Mouse (Mus musculus) testis, postnatal 10 days (tissue): Measurements from ENCODE around the gene Gpr35.

Source experiments
- DNase-seq: peaks from one replicate; pipeline ENCODE4 v3.0.0; 2021; ENCODE audit warnings: low spot score

Gpr35 gene

GRCm38 (mm10) chr1:92950607-92951006 lies at the start of gene Gpr35:
Gene Gpr35 (plus strand): TSS chr1:92950865.
- DNase-seq = peak; percentile 28

GRCm38 (mm10) chr1:92902786-92903185 lies 47.9 kb upstream of the Gpr35 start, which contains the start of gene Ankmy1:
Gene Ankmy1 (minus strand): TSS chr1:92902906.
- peak; percentile 71 for DNase-seq

- DNase-seq = no peak
Observed at GRCm38 (mm10) chr1:92903627-92904026, 47.0 kb upstream of the Gpr35 start.

- DNase-seq = no peak
Observed at GRCm38 (mm10) chr1:92905703-92906310, 44.9 kb upstream of the Gpr35 start.

GRCm38 (mm10) chr1:92906779-92907631 lies 43.7 kb upstream of the Gpr35 start, which contains the start of gene Dusp28:
Gene Dusp28 (plus strand): TSS chr1:92906981.
- peak; percentile 91 for DNase-seq

GRCm38 (mm10) chr1:92907632-92908360 lies 42.9 kb upstream of the Gpr35 start:
- no peak for DNase-seq

- DNase-seq = no peak
Observed at GRCm38 (mm10) chr1:92908664-92909063, 42.0 kb upstream of the Gpr35 start.

GRCm38 (mm10) chr1:92909068-92909467 lies 41.6 kb upstream of the Gpr35 start:
- DNase-seq = no peak

- DNase-seq = peak; percentile 83
Observed at GRCm38 (mm10) chr1:92910239-92910885, 40.3 kb upstream of the Gpr35 start, which contains the start of gene Rnpepl1. Gene Rnpepl1 (plus strand): TSS chr1:92910783.

- peak; percentile 82 for DNase-seq
Observed at GRCm38 (mm10) chr1:92910925-92911720, 39.5 kb upstream of the Gpr35 start.

- no peak for DNase-seq
Observed at GRCm38 (mm10) chr1:92911721-92912138, 38.9 kb upstream of the Gpr35 start.

- DNase-seq = no peak
Observed at GRCm38 (mm10) chr1:92912286-92912685, 38.4 kb upstream of the Gpr35 start.

- DNase-seq = peak; percentile 68
Observed at GRCm38 (mm10) chr1:92914239-92914638, 36.4 kb upstream of the Gpr35 start.

GRCm38 (mm10) chr1:92914993-92915392 lies 35.7 kb upstream of the Gpr35 start:
- DNase-seq = no peak

- DNase-seq = no peak
Observed at GRCm38 (mm10) chr1:92916725-92917124, 33.9 kb upstream of the Gpr35 start.

- no peak for DNase-seq
Observed at GRCm38 (mm10) chr1:92919151-92919550, 31.5 kb upstream of the Gpr35 start.

GRCm38 (mm10) chr1:92919775-92920174 lies 30.9 kb upstream of the Gpr35 start:
- DNase-seq = no peak

GRCm38 (mm10) chr1:92920474-92921200 lies 30.0 kb upstream of the Gpr35 start:
- DNase-seq = no peak

GRCm38 (mm10) chr1:92921496-92921895 lies 29.2 kb upstream of the Gpr35 start:
- no peak for DNase-seq

- DNase-seq = no peak
Observed at GRCm38 (mm10) chr1:92930171-92930706, 20.4 kb upstream of the Gpr35 start.
